Mouse (Mus musculus): ENCODE measurements at regions not wholly inside any gene's neighbourhood (a gene's known extent, or its start where the extent isn't known, plus 50 kb on each side); places are given as distances from the start of the nearest gene placed in this dataset.

DNA sequence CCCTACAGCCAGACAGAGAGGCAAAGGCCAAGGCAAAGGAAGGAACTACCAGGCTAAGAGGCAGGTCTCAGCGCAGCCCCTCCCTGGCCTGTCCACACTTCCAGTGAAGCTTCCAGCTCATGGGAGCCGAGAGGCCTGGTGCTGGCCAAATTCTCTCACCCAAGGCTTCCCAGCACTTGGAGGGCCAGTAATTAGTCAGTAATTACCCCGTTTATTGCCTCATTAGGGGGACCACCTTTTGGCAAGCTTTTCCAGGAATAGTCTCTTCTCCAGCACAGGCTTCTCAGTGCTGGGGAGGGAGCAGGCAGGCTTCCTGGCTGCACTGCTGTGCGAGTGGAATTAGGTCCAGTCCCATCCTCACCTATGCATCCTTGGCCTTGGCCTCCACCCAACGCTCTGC lies 252.8 kb upstream of the Nxpe4 start:
- no peaks in the 10 kb centered on the region for H3K36me3 ChIP-seq
- peaks cover 31% of the 10 kb centered on the region for H3K4me1 ChIP-seq
- no peak for ATAC-seq (ENCODE audit: low FRiP score, low read depth)
- no peaks in the 10 kb centered on the region for H3K9me3 ChIP-seq
- no peak overlapping the region for H3K9ac ChIP-seq (replicated peaks)
- WGBS: 80% methylated on average over 5 of the region's 5 CpGs
- no peak overlapping the region for H3K4me3 ChIP-seq
- H3K4me2 ChIP-seq (replicated peaks): no peak overlapping the region
- H3K27ac ChIP-seq (replicated peaks): no peak overlapping the region
- peaks cover 58% of the 10 kb centered on the region for H3K27me3 ChIP-seq

DNA sequence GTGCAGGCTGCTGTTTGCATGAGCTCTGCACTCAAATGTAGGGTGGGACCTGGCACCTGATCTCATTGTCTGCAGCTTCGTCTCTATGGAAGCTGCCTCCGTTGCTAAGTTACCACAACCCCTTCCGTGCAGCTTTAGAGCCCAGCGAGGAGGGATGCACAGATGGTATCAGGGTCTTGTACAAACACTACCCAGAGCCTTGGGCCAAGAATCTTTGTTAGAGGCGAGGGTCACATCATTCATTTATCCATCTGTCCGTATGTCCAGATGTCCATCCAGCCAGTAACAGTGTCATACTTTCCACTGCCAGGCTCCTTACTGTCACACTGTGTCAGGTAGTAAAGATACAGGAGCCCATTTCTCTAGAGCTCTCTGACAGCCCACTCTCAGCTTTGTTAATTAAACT lies 251.3 kb upstream of the Nxpe4 start:
- no peak overlapping the region for H3K9ac ChIP-seq (replicated peaks)
- peak; percentile 83 for ATAC-seq (ENCODE audit: low FRiP score, low read depth)
- H3K4me2 ChIP-seq (replicated peaks): no peak overlapping the region

GRCm38 (mm10) chr9:47912823-47913222 lies 249.0 kb upstream of the Nxpe4 start:
- Histone ChIP-seq H3K36me3 (no peaks in the 10 kb centered on the region), H3K27me3 (peaks cover 30% of the 10 kb centered on the region), H3K9me3 (no peaks in the 10 kb centered on the region), H3K4me2 (replicated peaks) (no peak overlapping the region), H3K4me3 (no peak overlapping the region), H3K27ac (replicated peaks) (no peak overlapping the region), H3K9ac (replicated peaks) (no peak overlapping the region), H3K4me1 (peaks cover 16% of the 10 kb centered on the region)
- no peak for ATAC-seq (ENCODE audit: low FRiP score, low read depth)
- WGBS: 77% methylated on average over 5 of the region's 5 CpGs

More for the DNA sequence above, 251.3 kb upstream of the Nxpe4 start:
- 15% methylated on average over 6 of the region's 6 CpGs for WGBS
- Histone ChIP-seq H3K4me1 (peaks cover 16% of the 10 kb centered on the region), H3K27me3 (peaks cover 50% of the 10 kb centered on the region), H3K4me3 (no peak overlapping the region), H3K36me3 (no peaks in the 10 kb centered on the region), H3K9me3 (no peaks in the 10 kb centered on the region), H3K27ac (replicated peaks) (peak overlapping the region; percentile 69)

DNA sequence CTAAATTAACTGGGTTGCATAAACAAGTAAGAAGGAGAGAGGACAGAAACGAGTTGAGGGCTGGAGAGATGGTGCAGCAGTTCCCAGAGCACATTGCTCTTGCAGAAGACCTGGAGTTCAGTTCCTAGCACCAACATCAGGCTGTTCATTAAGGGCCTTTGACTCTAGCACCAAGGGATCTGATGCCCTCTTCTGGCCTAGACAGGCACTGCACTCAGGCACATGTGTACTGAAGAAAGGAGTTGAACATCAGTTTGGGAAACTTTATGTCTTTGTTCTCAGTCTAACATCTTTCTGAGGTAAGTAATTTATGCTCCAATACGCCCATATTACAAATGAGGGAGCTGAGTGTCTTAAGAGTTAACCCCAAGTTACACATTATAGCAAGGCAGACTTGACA lies 226.5 kb upstream of the Nxpe4 start:
- Histone ChIP-seq H3K4me1 (peaks cover 16% of the 10 kb centered on the region), H3K4me2 (replicated peaks) (no peak overlapping the region), H3K9me3 (no peaks in the 10 kb centered on the region), H3K27me3 (peaks cover 52% of the 10 kb centered on the region), H3K36me3 (no peaks in the 10 kb centered on the region), H3K27ac (replicated peaks) (peak overlapping the region; percentile 56; the same call in 1 of the 2 replicates), H3K4me3 (no peak overlapping the region), H3K9ac (replicated peaks) (no peak overlapping the region)
- 86% methylated on average over 2 of the region's 2 CpGs for WGBS
- no peak for ATAC-seq (ENCODE audit: low FRiP score, low read depth)

- Histone ChIP-seq H3K4me1 (peaks cover 16% of the 10 kb centered on the region), H3K9me3 (no peaks in the 10 kb centered on the region), H3K27me3 (peaks cover 48% of the 10 kb centered on the region), H3K36me3 (no peaks in the 10 kb centered on the region), H3K4me2 (replicated peaks) (no peak overlapping the region), H3K9ac (replicated peaks) (no peak overlapping the region), H3K4me3 (no peak overlapping the region), H3K27ac (replicated peaks) (peak overlapping the region; percentile 56)
- WGBS: 33% methylated on average over 7 of the region's 7 CpGs
- ATAC-seq (ENCODE audit: low FRiP score, low read depth): peak; percentile 78
Observed at GRCm38 (mm10) chr9:47935957-47936457, 225.8 kb upstream of the Nxpe4 start.

GRCm38 (mm10) chr9:47938941-47939710 lies 222.7 kb upstream of the Nxpe4 start:
- 78% methylated on average over 14 of the region's 14 CpGs for WGBS
- H3K27ac ChIP-seq (replicated peaks): no peak overlapping the region

GRCm38 (mm10) chr9:47942761-47943583 lies 218.9 kb upstream of the Nxpe4 start:
- H3K4me2 ChIP-seq (replicated peaks): no peak overlapping the region; the same call in 1 of the 2 replicates
- peaks cover 50% of the 10 kb centered on the region for H3K27me3 ChIP-seq
- 34% methylated on average over 11 of the region's 11 CpGs for WGBS
- no peak overlapping the region for H3K9ac ChIP-seq (replicated peaks)
- peaks cover 13% of the 10 kb centered on the region for H3K4me1 ChIP-seq
- H3K36me3 ChIP-seq: no peaks in the 10 kb centered on the region
- H3K27ac ChIP-seq (replicated peaks): no peak overlapping the region
- no peaks in the 10 kb centered on the region for H3K9me3 ChIP-seq
- H3K4me3 ChIP-seq: no peak overlapping the region
- ATAC-seq (ENCODE audit: low FRiP score, low read depth): peak; percentile 63; the same call in 1 of the 2 replicates

More at GRCm38 (mm10) chr9:47938941-47939710, 222.7 kb upstream of the Nxpe4 start:
- Histone ChIP-seq H3K9me3 (no peaks in the 10 kb centered on the region), H3K4me1 (peaks cover 28% of the 10 kb centered on the region), H3K27me3 (peaks cover 57% of the 10 kb centered on the region), H3K4me3 (no peak overlapping the region), H3K9ac (replicated peaks) (no peak overlapping the region), H3K4me2 (replicated peaks) (no peak overlapping the region), H3K36me3 (no peaks in the 10 kb centered on the region)
- ATAC-seq (ENCODE audit: low FRiP score, low read depth): no peak

- H3K27ac ChIP-seq (replicated peaks): no peak overlapping the region
- 80% methylated on average over 7 of the region's 7 CpGs for WGBS
- peaks cover 28% of the 10 kb centered on the region for H3K27me3 ChIP-seq
- no peak overlapping the region for H3K4me3 ChIP-seq
- ATAC-seq (ENCODE audit: low FRiP score, low read depth): no peak
- H3K9me3 ChIP-seq: no peaks in the 10 kb centered on the region
- peaks cover 13% of the 10 kb centered on the region for H3K4me1 ChIP-seq
- no peaks in the 10 kb centered on the region for H3K36me3 ChIP-seq
- H3K4me2 ChIP-seq (replicated peaks): no peak overlapping the region
- no peak overlapping the region for H3K9ac ChIP-seq (replicated peaks)
Observed at GRCm38 (mm10) chr9:47946226-47946625, 215.6 kb upstream of the Nxpe4 start.

DNA sequence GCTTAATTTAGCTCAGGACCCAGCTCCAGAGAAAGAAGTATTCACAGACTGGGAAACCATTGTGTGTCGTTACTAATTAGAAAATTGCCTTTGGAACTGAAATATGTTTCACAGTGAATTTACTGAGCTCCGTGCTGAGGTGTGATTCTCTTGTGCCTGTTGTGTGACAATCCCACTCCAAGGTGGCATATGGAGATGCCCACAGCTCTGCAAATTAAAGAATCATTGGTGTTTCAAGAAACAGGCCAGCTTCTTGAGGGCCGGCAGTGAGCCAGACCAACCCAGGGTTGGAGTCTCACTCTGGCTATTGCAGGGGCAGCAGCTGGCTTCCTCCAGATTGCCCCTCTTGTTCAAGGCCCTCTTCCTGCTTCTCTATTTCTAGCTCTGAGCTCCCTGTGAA lies 203.9 kb upstream of the Nxpe4 start:
- H3K27ac ChIP-seq (replicated peaks): no peak overlapping the region
- H3K9me3 ChIP-seq: peaks cover 3% of the 10 kb centered on the region; the same call in 1 of the 2 replicates
- ATAC-seq (ENCODE audit: low FRiP score, low read depth): no peak
- 91% methylated on average over 3 of the region's 3 CpGs for WGBS
- H3K27me3 ChIP-seq: no peaks in the 10 kb centered on the region
- H3K4me2 ChIP-seq (replicated peaks): no peak overlapping the region
- no peaks in the 10 kb centered on the region for H3K36me3 ChIP-seq
- H3K4me3 ChIP-seq: no peak overlapping the region
- H3K4me1 ChIP-seq: no peaks in the 10 kb centered on the region
- H3K9ac ChIP-seq (replicated peaks): no peak overlapping the region

DNA sequence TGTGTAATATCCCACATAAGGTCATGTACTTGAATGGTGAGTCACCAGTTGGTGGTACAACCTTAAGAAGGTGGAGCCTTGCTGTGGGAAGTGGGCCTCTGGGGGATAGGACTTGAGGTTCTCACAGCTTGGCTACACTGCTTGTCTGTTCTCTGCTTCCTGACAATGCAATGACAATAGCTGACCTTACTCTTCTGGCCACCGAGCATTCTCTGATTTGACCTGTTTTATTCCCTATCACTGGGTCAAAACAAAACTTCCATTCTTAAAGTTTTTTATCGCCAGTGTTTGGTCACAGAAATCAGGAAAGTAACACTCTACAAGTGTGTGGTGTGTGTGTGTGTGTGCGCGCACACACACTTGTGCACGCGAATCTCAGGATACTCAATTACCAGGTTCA lies 203.0 kb upstream of the Nxpe4 start:
- Histone ChIP-seq H3K9me3 (peaks cover 3% of the 10 kb centered on the region; the same call in 1 of the 2 replicates), H3K36me3 (no peaks in the 10 kb centered on the region), H3K4me2 (replicated peaks) (no peak overlapping the region), H3K27ac (replicated peaks) (no peak overlapping the region), H3K9ac (replicated peaks) (no peak overlapping the region), H3K4me3 (no peak overlapping the region), H3K27me3 (no peaks in the 10 kb centered on the region), H3K4me1 (no peaks in the 10 kb centered on the region)
- no peak for ATAC-seq (ENCODE audit: low FRiP score, low read depth)
- 92% methylated on average over 6 of the region's 6 CpGs for WGBS

- no peaks in the 10 kb centered on the region for H3K36me3 ChIP-seq
- no peaks in the 10 kb centered on the region for H3K27me3 ChIP-seq
- H3K4me2 ChIP-seq (replicated peaks): no peak overlapping the region
- H3K27ac ChIP-seq (replicated peaks): no peak overlapping the region
- ATAC-seq (ENCODE audit: low FRiP score, low read depth): no peak
- 79% methylated on average over 4 of the region's 4 CpGs for WGBS
- H3K9me3 ChIP-seq: no peaks in the 10 kb centered on the region
- no peaks in the 10 kb centered on the region for H3K4me1 ChIP-seq
- H3K4me3 ChIP-seq: no peak overlapping the region
- H3K9ac ChIP-seq (replicated peaks): no peak overlapping the region
Observed at GRCm38 (mm10) chr9:47961176-47961575, 200.6 kb upstream of the Nxpe4 start.

GRCm38 (mm10) chr9:47962161-47962560 lies 199.7 kb upstream of the Nxpe4 start:
- no peak for ATAC-seq (ENCODE audit: low FRiP score, low read depth)
- no peaks in the 10 kb centered on the region for H3K4me1 ChIP-seq
- 62% methylated on average over 4 of the region's 4 CpGs for WGBS

More at GRCm38 (mm10) chr9:47962161-47962560, 199.7 kb upstream of the Nxpe4 start:
- H3K9ac ChIP-seq (replicated peaks): no peak overlapping the region
- H3K4me2 ChIP-seq (replicated peaks): no peak overlapping the region
- no peaks in the 10 kb centered on the region for H3K9me3 ChIP-seq
- no peak overlapping the region for H3K27ac ChIP-seq (replicated peaks)
- H3K27me3 ChIP-seq: no peaks in the 10 kb centered on the region
- no peaks in the 10 kb centered on the region for H3K36me3 ChIP-seq
- no peak overlapping the region for H3K4me3 ChIP-seq
